Mouse (Mus musculus): ENCODE measurements around the gene Tmem208. TPM values are rescaled to one million over a fixed set of nuclear protein-coding genes. Genes with fewer than 3 reads are reported as not detected.

The Tmem208 gene
- polyA plus RNA-seq, 1 experiment from 2014 or later, result 124 TPM

DNA sequence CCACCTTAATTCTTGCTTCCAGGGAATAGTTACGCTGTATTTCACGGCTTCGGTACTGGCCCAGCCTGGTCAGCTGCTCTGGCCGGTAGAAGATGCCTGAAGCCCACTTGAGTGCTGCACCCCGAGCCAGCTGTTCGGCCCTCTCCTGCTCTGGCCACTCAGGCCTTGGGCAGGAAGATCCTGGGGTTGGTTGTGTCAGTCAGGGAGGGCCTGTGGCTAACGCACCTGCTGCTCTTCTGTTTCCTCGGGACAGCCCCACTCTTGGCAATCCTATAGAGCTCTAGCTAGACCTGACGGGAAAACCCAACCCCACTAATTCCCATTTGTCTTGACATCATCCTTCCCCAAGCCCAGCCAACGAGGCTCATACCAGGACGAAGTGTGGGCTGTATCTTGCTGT, 30.9 kb upstream of the Tmem208 start:
- no peak for ATAC-seq (ENCODE audit: insufficient read depth, low FRiP score)
- Histone ChIP-seq H3K36me3 (ENCODE audit: control insufficient read depth, insufficient read depth, low read length) (no peaks in the 10 kb centered on the region), H3K27me3 (ENCODE audit: control insufficient read depth, insufficient read depth, low read length) (peaks cover 5% of the 10 kb centered on the region; the same call in 1 of the 2 replicates), H3K4me1 (ENCODE audit: control insufficient read depth, insufficient read depth, low read length) (peaks cover 22% of the 10 kb centered on the region), H3K4me2 (ENCODE audit: low read depth, low read length) (peak overlapping the region; percentile 14; the same call in 1 of the 2 replicates), H3K9me3 (replicated peaks; ENCODE audit: control insufficient read depth, low read length) (no peaks in the 10 kb centered on the region), H3K4me3 (replicated peaks; ENCODE audit: low read length) (peak overlapping the region; percentile 5; the same call in 1 of the 2 replicates), H3K9ac (ENCODE audit: low read length) (no peak overlapping the region), H3K27ac (ENCODE audit: low read length) (no peak overlapping the region)
- 68% methylated on average over 11 of the region's 11 CpGs for WGBS

DNA sequence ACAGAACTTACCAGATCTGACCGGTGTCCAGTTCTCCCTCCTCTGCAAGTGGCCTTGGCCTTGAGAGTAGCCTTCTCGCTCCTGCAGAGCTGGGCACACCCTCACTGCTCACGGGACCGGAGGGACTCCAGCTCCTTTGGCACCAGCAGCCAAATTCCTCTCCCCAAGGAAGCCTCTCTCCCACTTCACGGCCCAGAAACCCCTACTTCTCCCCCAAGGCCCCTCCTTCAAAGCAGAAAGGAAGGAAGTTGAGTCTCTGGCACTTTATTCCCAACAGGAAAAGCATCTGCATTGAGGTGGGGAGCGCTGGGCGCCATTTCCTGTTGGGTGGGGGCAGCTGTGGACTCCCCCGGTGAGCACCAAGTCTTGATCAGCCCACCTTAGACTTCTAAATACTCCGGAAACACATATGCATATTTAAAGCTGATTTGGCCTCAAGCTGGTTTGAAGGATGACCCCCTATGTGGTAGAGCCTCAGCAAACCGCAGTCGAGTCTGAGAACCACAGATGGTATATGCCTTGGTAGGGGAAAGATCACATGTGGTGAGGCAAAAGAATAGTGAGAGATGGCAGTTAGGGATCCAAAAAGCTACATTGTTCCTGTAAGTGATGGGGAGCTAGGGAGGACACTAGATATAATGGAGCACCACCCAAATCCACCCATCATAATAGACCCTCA, 30.1 kb upstream of the Tmem208 start, which contains the start of gene Exoc3l:
Gene Exoc3l, minus strand, starts transcription at position 207 of the 679 bp plus-strand sequence.
- Histone ChIP-seq H3K36me3 (ENCODE audit: control insufficient read depth, insufficient read depth, low read length) (peaks cover 5% of the 10 kb centered on the region), H3K9me3 (replicated peaks; ENCODE audit: control insufficient read depth, low read length) (no peaks in the 10 kb centered on the region), H3K27me3 (ENCODE audit: control insufficient read depth, insufficient read depth, low read length) (no peaks in the 10 kb centered on the region), H3K27ac (ENCODE audit: low read length) (peak within 1 kb of the TSS; percentile 50; the same call in 1 of the 2 replicates), H3K4me2 (ENCODE audit: low read depth, low read length) (peak within 1 kb of the TSS; percentile 85), H3K4me1 (ENCODE audit: control insufficient read depth, insufficient read depth, low read length) (peaks cover 16% of the 10 kb centered on the region), H3K4me3 (replicated peaks; ENCODE audit: low read length) (peak within 1 kb of the TSS; percentile 99), H3K9ac (ENCODE audit: low read length) (peak within 1 kb of the TSS; percentile 97; the same call in 1 of the 2 replicates)
- ATAC-seq (ENCODE audit: insufficient read depth, low FRiP score), result no peak
- 56% methylated on average over 11 of the region's 11 CpGs for WGBS

DNA sequence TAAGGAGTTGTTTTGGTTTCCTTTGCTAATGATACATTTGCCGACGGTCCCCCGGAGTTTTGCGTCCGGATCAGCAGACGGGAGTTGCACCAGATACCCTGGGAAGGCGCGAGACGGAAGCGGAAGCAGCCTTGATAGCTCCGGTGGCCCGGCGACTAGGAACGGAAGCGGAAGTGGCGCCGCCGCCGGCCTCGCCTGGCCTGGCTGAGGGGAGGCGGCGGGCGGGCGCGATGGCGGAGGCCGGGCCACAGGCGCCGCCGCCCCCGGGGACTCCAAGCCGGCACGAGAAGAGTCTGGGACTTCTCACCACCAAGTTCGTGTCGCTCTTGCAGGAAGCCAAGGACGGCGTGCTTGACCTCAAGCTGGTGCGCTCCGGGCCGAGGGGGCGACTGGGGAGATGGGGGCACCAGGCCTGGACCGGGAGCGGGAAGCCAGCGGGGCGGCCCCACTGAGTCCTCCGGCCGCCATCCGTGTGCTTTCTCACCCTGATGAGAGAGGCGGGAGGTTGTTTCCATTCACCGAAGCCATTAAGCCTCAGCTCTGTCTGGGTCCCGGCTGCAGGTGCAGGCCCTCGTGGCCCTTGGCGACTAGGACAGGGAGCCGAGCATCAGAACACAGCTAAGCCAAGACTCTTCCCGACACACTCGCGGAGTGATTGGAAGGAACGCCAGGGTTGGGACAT, 28.5 kb upstream of the Tmem208 start, which contains the start of gene E2f4:
Gene E2f4, plus strand, starts transcription at position 153 of the 682 bp plus-strand sequence.
- peak; percentile 91 for ATAC-seq (ENCODE audit: insufficient read depth, low FRiP score)
- peaks cover 18% of the 10 kb centered on the region for H3K36me3 ChIP-seq (ENCODE audit: control insufficient read depth, insufficient read depth, low read length)
- H3K27ac ChIP-seq (ENCODE audit: low read length), result peak within 1 kb of the TSS; percentile 61
- H3K9ac ChIP-seq (ENCODE audit: low read length), result peak within 1 kb of the TSS; percentile 97
- WGBS, result under 1% methylated on average over 58 of the region's 58 CpGs
- H3K4me3 ChIP-seq (replicated peaks; ENCODE audit: low read length), result peak within 1 kb of the TSS; percentile 99
- peak within 1 kb of the TSS; percentile 85 for H3K4me2 ChIP-seq (ENCODE audit: low read depth, low read length)
- no peaks in the 10 kb centered on the region for H3K27me3 ChIP-seq (ENCODE audit: control insufficient read depth, insufficient read depth, low read length)
- peaks cover 16% of the 10 kb centered on the region for H3K4me1 ChIP-seq (ENCODE audit: control insufficient read depth, insufficient read depth, low read length)
- H3K9me3 ChIP-seq (replicated peaks; ENCODE audit: control insufficient read depth, low read length), result no peaks in the 10 kb centered on the region

DNA sequence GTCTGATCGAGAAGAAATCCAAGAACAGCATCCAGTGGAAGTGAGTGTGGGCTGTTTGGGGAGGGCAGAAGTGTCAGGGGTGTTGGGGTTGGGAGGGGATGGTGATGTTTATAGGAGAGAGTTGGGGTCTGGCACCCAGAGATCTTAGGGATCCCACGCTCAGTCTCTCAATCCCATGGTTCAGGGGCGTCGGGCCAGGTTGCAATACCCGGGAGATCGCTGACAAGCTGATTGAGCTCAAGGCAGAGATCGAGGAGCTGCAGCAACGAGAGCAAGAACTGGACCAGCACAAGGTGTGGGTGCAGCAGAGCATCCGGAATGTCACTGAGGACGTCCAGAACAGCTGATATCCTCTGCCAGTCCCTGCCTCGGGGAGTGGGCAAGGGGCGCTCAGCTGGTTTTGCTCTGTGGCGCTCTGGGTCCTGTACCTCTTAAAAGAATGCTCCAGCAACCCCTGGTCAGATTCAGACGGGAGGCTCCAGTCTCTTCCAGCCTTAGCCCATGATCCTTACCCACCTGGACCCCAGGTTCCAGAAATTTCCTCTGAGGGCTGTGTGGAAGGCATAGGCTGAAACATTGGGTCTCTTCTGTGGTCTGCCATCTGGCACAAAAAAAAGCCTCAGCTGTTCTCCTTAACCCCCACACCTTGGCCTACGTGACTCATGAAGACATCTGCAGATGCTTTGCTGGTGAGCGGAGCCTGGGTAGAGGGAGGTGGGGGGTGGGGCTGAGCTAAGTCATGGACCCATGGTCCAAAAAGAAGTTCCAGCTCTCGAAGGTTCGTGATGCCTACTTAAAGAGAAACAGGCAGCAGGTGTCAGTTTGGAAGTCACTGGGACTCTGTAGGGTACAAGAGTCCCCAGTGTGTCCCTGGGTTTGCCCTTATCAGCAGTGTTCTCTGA, 27.6 kb upstream of the Tmem208 start:
- peak overlapping the region; percentile 97 for H3K9ac ChIP-seq (ENCODE audit: low read length)
- H3K27ac ChIP-seq (ENCODE audit: low read length), result no peak overlapping the region
- H3K36me3 ChIP-seq (ENCODE audit: control insufficient read depth, insufficient read depth, low read length), result peaks cover 23% of the 10 kb centered on the region
- no peaks in the 10 kb centered on the region for H3K27me3 ChIP-seq (ENCODE audit: control insufficient read depth, insufficient read depth, low read length)
- no peak for ATAC-seq (ENCODE audit: insufficient read depth, low FRiP score)
- no peaks in the 10 kb centered on the region for H3K9me3 ChIP-seq (replicated peaks; ENCODE audit: control insufficient read depth, low read length)
- H3K4me3 ChIP-seq (replicated peaks; ENCODE audit: low read length), result peak overlapping the region; percentile 99
- peaks cover 16% of the 10 kb centered on the region for H3K4me1 ChIP-seq (ENCODE audit: control insufficient read depth, insufficient read depth, low read length)
- peak overlapping the region; percentile 85 for H3K4me2 ChIP-seq (ENCODE audit: low read depth, low read length)
- 49% methylated on average over 18 of the region's 18 CpGs for WGBS

DNA sequence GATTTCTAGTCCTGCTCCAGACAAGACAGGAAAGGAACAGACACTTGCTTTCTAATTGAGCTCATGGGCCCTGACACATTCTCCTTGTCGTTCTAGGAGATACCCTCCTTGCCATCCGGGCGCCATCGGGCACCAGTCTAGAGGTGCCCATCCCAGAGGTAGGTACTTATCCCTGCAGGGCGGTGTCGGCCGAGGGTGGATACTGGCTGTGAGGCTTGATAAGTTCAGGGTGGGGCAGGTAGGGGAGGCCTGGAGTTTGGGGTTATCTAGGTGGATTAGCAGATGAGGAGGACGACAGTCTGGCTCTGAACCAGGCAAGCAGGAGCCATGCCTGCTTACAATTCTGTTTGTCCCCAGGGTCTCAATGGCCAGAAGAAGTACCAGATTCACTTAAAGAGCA, 26.2 kb upstream of the Tmem208 start:
- no peaks in the 10 kb centered on the region for H3K27me3 ChIP-seq (ENCODE audit: control insufficient read depth, insufficient read depth, low read length)
- H3K27ac ChIP-seq (ENCODE audit: low read length), result no peak overlapping the region
- peaks cover 23% of the 10 kb centered on the region for H3K36me3 ChIP-seq (ENCODE audit: control insufficient read depth, insufficient read depth, low read length)
- no peak overlapping the region for H3K9ac ChIP-seq (ENCODE audit: low read length)
- WGBS, result 80% methylated on average over 8 of the region's 8 CpGs
- peak; percentile 59 for ATAC-seq (ENCODE audit: insufficient read depth, low FRiP score)
- no peak overlapping the region for H3K4me2 ChIP-seq (ENCODE audit: low read depth, low read length)
- H3K9me3 ChIP-seq (replicated peaks; ENCODE audit: control insufficient read depth, low read length), result no peaks in the 10 kb centered on the region
- peaks cover 26% of the 10 kb centered on the region for H3K4me1 ChIP-seq (ENCODE audit: control insufficient read depth, insufficient read depth, low read length)
- no peak overlapping the region for H3K4me3 ChIP-seq (replicated peaks; ENCODE audit: low read length)

DNA sequence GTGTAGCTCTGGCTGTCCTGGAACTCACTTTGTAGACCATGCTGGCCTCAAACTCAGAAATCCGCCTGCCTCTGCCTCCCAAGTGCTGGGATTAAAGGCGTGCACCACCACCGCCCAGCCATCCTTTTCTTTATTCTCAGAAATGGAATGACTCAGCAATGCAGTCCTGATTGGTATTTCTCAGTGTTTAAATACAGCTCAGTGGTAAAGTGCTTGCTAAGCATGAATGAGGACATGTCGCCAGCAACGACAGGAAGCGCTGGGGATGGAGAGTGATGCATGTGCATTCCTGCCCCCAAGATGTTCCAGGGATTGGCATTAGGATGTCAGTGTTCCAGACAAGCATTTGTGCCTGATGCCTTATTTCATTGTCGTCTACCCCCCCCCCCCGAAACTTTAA, 22.8 kb upstream of the Tmem208 start:
- Histone ChIP-seq H3K9ac (ENCODE audit: low read length) (no peak overlapping the region), H3K4me2 (ENCODE audit: low read depth, low read length) (no peak overlapping the region), H3K27me3 (ENCODE audit: control insufficient read depth, insufficient read depth, low read length) (no peaks in the 10 kb centered on the region), H3K27ac (ENCODE audit: low read length) (no peak overlapping the region), H3K9me3 (replicated peaks; ENCODE audit: control insufficient read depth, low read length) (no peaks in the 10 kb centered on the region), H3K4me3 (replicated peaks; ENCODE audit: low read length) (no peak overlapping the region), H3K4me1 (ENCODE audit: control insufficient read depth, insufficient read depth, low read length) (peaks cover 31% of the 10 kb centered on the region), H3K36me3 (ENCODE audit: control insufficient read depth, insufficient read depth, low read length) (peaks cover 26% of the 10 kb centered on the region)
- ATAC-seq (ENCODE audit: insufficient read depth, low FRiP score), result no peak
- 75% methylated on average over 8 of the region's 8 CpGs for WGBS

DNA sequence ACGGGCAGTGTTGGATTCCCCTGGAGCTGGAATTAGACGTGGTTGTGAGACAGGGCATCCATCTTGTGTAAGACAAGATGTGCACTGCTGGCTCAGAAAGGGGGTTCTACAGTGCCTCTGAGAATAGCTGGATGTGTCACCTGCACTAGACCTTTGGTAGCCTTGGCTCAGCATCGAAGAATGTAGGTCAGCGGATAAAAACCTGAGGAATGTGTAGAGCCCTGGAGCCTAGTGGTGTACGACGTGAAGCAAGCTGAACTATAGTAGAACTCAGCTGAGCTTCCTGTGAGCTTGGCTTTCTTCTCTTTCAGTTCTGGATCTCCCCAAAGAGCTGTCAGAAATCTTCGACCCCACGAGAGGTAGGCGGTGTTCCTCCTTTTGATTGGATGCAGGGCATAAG, 22.3 kb upstream of the Tmem208 start:
- ATAC-seq (ENCODE audit: insufficient read depth, low FRiP score), result no peak

DNA sequence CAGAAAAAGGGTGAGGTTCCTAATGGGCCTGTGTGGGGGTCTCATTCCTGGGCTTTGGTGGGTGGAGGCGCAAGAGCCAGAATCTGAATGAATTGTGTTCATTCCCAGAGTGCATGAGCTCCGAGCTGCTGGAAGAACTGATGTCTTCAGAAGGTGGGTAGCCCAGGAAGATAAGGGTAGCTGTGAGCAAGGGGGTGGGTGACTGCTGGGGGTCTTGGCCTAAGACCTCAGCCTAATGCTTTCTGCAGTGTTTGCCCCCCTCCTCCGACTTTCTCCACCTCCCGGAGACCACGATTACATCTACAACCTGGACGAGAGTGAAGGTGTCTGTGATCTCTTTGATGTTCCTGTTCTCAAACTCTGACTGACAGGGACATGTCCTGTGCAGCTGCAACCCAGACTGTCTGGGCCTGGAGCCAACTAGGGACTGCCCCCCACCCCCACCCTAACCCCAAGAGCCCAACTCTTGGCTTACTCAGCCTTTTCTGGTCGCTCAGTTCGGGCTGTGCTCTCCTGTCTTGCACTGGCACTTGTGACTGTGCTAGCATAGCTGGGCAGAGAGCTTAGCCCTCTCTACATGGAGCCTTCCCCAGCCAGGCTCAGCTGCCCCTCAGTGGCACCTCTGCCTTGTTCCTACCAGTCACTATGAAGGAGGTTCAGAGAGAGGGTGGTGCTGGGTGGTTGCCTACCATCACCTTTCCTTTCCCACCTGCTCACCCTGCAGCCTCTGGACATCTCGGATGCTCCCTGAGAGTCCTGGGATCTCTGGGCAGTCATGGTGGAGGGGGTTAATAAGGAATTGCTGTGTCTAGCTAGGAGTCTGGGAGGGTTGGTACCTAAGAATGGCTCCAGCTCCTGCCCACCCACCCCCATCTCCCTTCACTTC, 21.6 kb upstream of the Tmem208 start:
- WGBS, result 61% methylated on average over 9 of the region's 9 CpGs
- Histone ChIP-seq H3K27me3 (ENCODE audit: control insufficient read depth, insufficient read depth, low read length) (no peaks in the 10 kb centered on the region), H3K9ac (ENCODE audit: low read length) (peak overlapping the region; percentile 32; the same call in 1 of the 2 replicates), H3K9me3 (replicated peaks; ENCODE audit: control insufficient read depth, low read length) (no peaks in the 10 kb centered on the region), H3K4me3 (replicated peaks; ENCODE audit: low read length) (no peak overlapping the region), H3K4me1 (ENCODE audit: control insufficient read depth, insufficient read depth, low read length) (peaks cover 24% of the 10 kb centered on the region), H3K4me2 (ENCODE audit: low read depth, low read length) (peak overlapping the region; percentile 31; the same call in 1 of the 2 replicates), H3K36me3 (ENCODE audit: control insufficient read depth, insufficient read depth, low read length) (peaks cover 26% of the 10 kb centered on the region), H3K27ac (ENCODE audit: low read length) (peak overlapping the region; percentile 95)
- no peak for ATAC-seq (ENCODE audit: insufficient read depth, low FRiP score)

More for the DNA sequence above, 22.3 kb upstream of the Tmem208 start:
- Histone ChIP-seq H3K4me3 (replicated peaks; ENCODE audit: low read length) (no peak overlapping the region), H3K4me2 (ENCODE audit: low read depth, low read length) (no peak overlapping the region), H3K4me1 (ENCODE audit: control insufficient read depth, insufficient read depth, low read length) (peaks cover 27% of the 10 kb centered on the region), H3K27ac (ENCODE audit: low read length) (no peak overlapping the region), H3K36me3 (ENCODE audit: control insufficient read depth, insufficient read depth, low read length) (peaks cover 26% of the 10 kb centered on the region), H3K27me3 (ENCODE audit: control insufficient read depth, insufficient read depth, low read length) (no peaks in the 10 kb centered on the region), H3K9me3 (replicated peaks; ENCODE audit: control insufficient read depth, low read length) (no peaks in the 10 kb centered on the region), H3K9ac (ENCODE audit: low read length) (no peak overlapping the region)
- 76% methylated on average over 9 of the region's 9 CpGs for WGBS

All from stomach, embryonic 16.5 days (tissue).